Mouse (Mus musculus) C2C12 (cell line): ENCODE results near the gene Elf5. TPM values are rescaled to one million over a fixed set of nuclear protein-coding genes. Genes with fewer than 3 reads are reported as not detected.

Experiments
- H3K27me3 ChIP-seq: one replicate; pipeline ENCODE4 v1.6.1; 2011; ENCODE audit not compliant: control insufficient read depth, insufficient read depth, insufficient read length
- H3K36me3 ChIP-seq: one replicate; pipeline ENCODE4 v1.6.1; 2011; ENCODE audit not compliant: control insufficient read depth, insufficient read depth
- H3K4me3 ChIP-seq: one replicate; pipeline ENCODE4 v1.5.1; 2011; ENCODE audit warnings: mild to moderate bottlenecking, control low read depth; ENCODE audit not compliant: poor library complexity, insufficient read depth, severe bottlenecking
- H3K79me2 ChIP-seq: one replicate; pipeline ENCODE4 v1.6.1; 2011; ENCODE audit not compliant: control insufficient read depth, insufficient read depth
- H3K79me3 ChIP-seq: one replicate; pipeline ENCODE4 v1.6.1; 2011; ENCODE audit warnings: low read depth, control low read depth
- H3ac ChIP-seq: one replicate; pipeline ENCODE3; 2011; ENCODE audit warnings: low read depth; ENCODE audit not compliant: control insufficient read depth, insufficient read length
- CEBPB ChIP-seq: IDR thresholded peaks from one replicate; pipeline ENCODE4 v1.6.1; 2011; ENCODE audit warnings: low read depth, mild to moderate bottlenecking, control low read depth, moderate library complexity
- CTCF ChIP-seq: IDR thresholded peaks from one replicate; pipeline ENCODE4 v1.5.1; 2011; ENCODE audit not compliant: control insufficient read depth, insufficient read depth, insufficient read length
- FOSL1 ChIP-seq: IDR thresholded peaks from one replicate; pipeline ENCODE4 v1.8.0; 2011; ENCODE audit warnings: mild to moderate bottlenecking, low read length; ENCODE audit not compliant: poor library complexity, insufficient read depth, severe bottlenecking
- MAX ChIP-seq: IDR thresholded peaks from one replicate; pipeline ENCODE4 v1.6.1; 2011; ENCODE audit warnings: mild to moderate bottlenecking, control low read depth
- MYOD1 ChIP-seq: IDR thresholded peaks from one replicate; pipeline ENCODE4 v1.6.1; 2011; ENCODE audit warnings: low read depth; ENCODE audit not compliant: control insufficient read depth, insufficient read length
- MYOG ChIP-seq: IDR thresholded peaks from one replicate; pipeline ENCODE4 v1.6.1; 2011; ENCODE audit not compliant: control insufficient read depth, insufficient read length; ENCODE audit errors: extremely low read depth
- USF1 ChIP-seq: IDR thresholded peaks from one replicate; pipeline ENCODE4 v1.6.1; 2011; ENCODE audit warnings: low read depth, mild to moderate bottlenecking, control low read depth, moderate library complexity
- polyA plus RNA-seq: library from polyadenylated mRNA; unstranded; fragments of >200 nt; fragmentation: generic; extraction: Trizol; gene quantifications from one replicate; pipeline ENCODE4 v1.2.1, GENCODE M21; 2012; ENCODE audit warnings: missing spikeins

The Elf5 gene
- polyA plus RNA-seq, 1 experiment, result 0.01 TPM

DNA sequence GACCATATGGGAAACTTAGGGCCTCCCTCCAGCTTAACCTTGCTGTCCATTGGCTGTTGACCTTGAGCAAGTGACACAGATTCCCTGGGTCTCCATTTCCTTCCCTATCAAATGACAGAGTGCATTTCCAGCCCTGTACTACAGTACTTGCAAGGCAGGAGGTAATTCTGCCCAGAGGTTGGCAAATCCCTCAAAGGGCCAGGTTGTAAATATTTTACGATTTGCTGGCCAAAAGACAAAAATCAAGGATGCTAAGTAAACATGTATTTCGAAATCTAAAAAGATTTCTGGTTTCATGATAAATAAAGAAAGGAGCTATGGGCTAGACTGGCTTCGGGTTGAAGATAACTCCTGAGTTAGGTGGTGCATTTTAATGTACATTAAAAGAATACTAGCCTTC, 16.9 kb downstream of the Elf5 start:
- Histone ChIP-seq H3K79me3 (no peaks in the 10 kb centered on the region), H3K36me3 (no peaks in the 10 kb centered on the region), H3K79me2 (no peaks in the 10 kb centered on the region), H3K4me3 (no peak overlapping the region), H3K27me3 (peaks cover 47% of the 10 kb centered on the region), H3ac (no peak overlapping the region)
- TF ChIP-seq MYOG (no peak), USF1 (no peak)

DNA sequence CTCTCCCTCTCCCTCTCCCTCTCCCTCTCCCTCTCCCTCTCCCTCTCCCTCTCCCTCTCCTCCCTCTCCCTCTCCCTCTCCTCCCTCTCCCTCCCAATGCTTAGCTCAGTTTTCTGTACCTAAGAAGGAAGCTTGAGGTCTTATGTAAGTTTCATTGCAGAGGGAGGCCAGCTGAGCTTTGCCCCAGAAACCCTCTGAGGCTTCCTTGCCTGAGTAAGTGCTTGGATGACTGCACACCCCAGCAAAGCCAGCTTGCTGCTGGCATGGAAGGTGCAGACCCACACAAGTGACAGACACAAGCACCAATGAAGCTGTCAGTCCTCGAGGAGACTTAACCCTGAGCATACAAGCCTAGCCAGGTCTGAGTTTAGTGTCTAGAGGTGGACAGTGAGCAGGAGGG, 19.2 kb downstream of the Elf5 start:
- H3K4me3 ChIP-seq, result no peak overlapping the region
- TF ChIP-seq USF1 (no peak), MYOD1 (no peak), CEBPB (no peak), FOSL1 (no peak), MYOG (no peak), CTCF (no peak), MAX (no peak)
- no peak overlapping the region for H3ac ChIP-seq
- H3K36me3 ChIP-seq, result no peaks in the 10 kb centered on the region
- H3K79me2 ChIP-seq, result no peaks in the 10 kb centered on the region
- H3K27me3 ChIP-seq, result peaks cover 46% of the 10 kb centered on the region
- H3K79me3 ChIP-seq, result no peaks in the 10 kb centered on the region

DNA sequence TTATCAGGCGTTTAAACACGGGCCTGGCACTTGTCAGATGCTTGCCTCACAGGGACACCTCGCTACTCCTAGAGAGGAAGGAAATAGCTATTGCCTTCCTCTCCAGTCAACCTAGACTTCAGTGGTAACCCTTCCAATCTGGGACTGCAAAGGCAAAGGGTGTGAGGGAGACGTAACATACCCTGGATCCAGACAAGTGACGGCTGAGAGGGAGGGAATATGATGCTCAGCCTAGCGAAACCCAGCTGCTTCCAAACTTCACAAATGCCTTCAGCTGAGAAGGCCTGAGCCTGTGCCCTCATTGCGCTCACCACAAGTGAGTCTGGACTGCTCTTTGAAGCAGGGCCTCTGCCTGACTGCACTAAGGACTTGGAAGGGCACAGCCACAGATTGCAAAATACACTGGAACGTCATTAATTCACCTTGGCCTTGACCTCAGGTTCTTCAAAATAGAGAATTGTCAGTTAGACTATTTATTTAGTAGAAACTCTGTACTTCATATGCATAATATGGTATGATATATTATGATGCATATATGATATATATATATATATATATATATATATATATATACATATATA, 21.3 kb downstream of the Elf5 start:
- no peak overlapping the region for H3ac ChIP-seq
- no peaks in the 10 kb centered on the region for H3K36me3 ChIP-seq
- no peak for TF ChIP-seq MAX
- no peak for TF ChIP-seq CEBPB
- no peak for TF ChIP-seq FOSL1
- no peak for TF ChIP-seq CTCF
- no peak for TF ChIP-seq MYOD1
- no peak for TF ChIP-seq MYOG
- no peak for TF ChIP-seq USF1
- no peaks in the 10 kb centered on the region for H3K79me2 ChIP-seq
- H3K4me3 ChIP-seq, result no peak overlapping the region
- no peaks in the 10 kb centered on the region for H3K79me3 ChIP-seq
- H3K27me3 ChIP-seq, result peaks cover 42% of the 10 kb centered on the region

- no peak overlapping the region for H3K4me3 ChIP-seq
- no peaks in the 10 kb centered on the region for H3K36me3 ChIP-seq
- peaks cover 32% of the 10 kb centered on the region for H3K27me3 ChIP-seq
- TF ChIP-seq MYOG (no peak), MAX (no peak), MYOD1 (no peak), CEBPB (no peak)
- H3K79me2 ChIP-seq, result no peaks in the 10 kb centered on the region
- H3K79me3 ChIP-seq, result no peaks in the 10 kb centered on the region
- H3ac ChIP-seq, result no peak overlapping the region
Observed at GRCm38 (mm10) chr2:103435110-103435509, 23.6 kb downstream of the Elf5 start.

- H3K79me3 ChIP-seq, result no peaks in the 10 kb centered on the region
- H3K36me3 ChIP-seq, result no peaks in the 10 kb centered on the region
- H3K79me2 ChIP-seq, result no peaks in the 10 kb centered on the region
- no peak overlapping the region for H3ac ChIP-seq
- H3K27me3 ChIP-seq, result peaks cover 17% of the 10 kb centered on the region
- no peak overlapping the region for H3K4me3 ChIP-seq
- TF ChIP-seq MAX (no peak), CTCF (no peak), CEBPB (no peak), FOSL1 (no peak), MYOG (no peak), MYOD1 (no peak), USF1 (no peak)
Observed at GRCm38 (mm10) chr2:103436534-103436933, 25.0 kb downstream of the Elf5 start.

DNA sequence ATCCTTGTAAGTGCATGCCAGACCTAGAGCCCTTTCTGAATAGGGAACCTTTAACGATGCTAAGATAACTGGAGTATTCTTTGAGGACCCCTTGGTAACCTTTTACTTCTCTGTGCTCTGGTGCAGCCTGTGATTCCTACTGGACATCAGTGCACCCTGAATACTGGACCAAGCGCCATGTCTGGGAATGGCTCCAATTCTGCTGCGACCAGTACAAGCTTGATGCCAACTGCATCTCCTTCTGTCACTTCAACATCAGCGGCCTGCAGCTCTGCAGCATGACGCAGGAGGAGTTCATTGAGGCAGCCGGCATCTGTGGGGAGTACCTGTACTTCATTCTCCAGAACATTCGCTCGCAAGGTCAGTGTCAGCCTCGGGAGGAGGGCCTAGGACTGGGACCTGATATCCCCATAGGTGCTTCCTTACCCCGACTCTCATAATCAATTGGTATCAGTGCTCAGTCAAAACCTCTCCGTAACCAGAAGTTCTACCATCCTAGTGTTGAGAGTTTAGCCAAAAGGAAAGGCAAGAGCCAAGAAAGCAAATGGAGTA, 27.7 kb downstream of the Elf5 start:
- Histone ChIP-seq H3K27me3 (peaks cover 15% of the 10 kb centered on the region), H3K79me2 (no peaks in the 10 kb centered on the region), H3K4me3 (no peak overlapping the region), H3ac (no peak overlapping the region), H3K79me3 (no peaks in the 10 kb centered on the region), H3K36me3 (no peaks in the 10 kb centered on the region)
- TF ChIP-seq FOSL1, result no peak
- TF ChIP-seq USF1, result no peak
- no peak for TF ChIP-seq CEBPB
- TF ChIP-seq MAX, result no peak
- no peak for TF ChIP-seq MYOD1
- no peak for TF ChIP-seq CTCF
- TF ChIP-seq MYOG, result no peak
